Mouse (Mus musculus): ENCODE results near the gene Phtf2.

Gene Phtf2

DNA sequence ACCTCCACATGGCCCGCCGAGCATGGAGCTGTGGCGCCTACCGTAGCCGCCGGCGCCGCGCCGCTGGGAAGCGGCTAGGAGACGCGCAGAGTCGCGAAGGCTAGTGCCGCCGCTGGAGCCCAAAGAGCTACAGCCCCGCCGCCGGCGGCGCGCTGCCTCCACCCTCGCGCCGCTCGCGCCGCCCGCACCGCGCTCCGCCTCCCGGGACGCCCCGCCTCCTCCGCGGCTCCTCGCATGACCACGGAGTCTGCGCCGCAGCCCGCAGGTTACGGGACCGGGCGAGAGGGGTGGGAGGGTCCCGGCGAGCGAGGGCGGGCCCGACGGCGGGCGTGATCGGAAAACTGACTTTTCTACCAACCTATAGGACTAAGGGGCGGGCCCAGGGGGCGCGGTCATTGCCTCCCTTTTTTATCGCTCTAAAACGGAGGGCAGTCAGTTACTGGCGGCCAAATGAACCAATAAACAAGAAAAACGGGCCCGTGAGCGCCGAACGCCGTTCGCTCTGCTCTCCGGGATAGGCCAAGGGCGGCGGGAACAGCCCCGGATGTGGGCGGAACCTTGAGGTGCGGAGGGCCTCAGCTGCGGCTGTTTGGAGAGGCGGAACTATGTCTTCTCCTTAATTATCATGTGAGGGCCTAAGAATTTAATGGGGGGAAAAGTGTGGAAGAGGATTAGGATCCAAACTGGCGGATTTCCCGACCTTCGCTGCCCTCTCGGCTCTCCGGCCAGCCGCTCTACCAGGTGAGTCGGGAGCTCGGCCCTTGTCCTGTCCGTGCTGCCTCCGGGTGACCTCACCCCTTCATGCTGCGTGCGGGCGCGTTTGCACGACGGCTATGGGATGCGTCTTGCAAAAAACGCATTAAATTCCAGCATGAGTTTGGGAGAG is at the start of gene Phtf2, which contains the start of gene Tmem60:
Gene Phtf2 (minus strand): TSS at position 210 of the 886 bp plus-strand sequence.
Gene Tmem60 (plus strand): TSS at position 277 of the 886 bp plus-strand sequence.
- peak; percentile 99 for DNase-seq (ENCODE audit: low spot score)

DNA sequence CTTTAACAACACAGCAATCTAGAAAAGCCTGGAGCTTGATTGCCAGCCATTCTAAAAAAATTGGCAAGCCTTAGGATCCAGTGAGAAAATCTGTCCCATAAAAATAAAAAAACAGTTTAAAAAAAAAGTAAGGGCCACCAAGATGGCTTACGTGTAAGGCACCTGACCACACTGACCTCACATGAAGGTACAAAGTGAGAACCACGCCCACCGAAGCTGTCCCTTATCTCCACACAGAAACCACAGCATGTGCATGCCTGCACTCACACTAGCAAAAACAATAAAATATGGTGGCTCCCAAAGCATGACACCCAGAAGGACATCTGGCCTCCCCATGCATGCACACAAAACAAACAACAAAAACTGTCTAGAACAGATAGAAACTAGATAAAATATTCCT is 49.4 kb upstream of the Phtf2 start:
- no peak for DNase-seq (ENCODE audit: low spot score)

DNA sequence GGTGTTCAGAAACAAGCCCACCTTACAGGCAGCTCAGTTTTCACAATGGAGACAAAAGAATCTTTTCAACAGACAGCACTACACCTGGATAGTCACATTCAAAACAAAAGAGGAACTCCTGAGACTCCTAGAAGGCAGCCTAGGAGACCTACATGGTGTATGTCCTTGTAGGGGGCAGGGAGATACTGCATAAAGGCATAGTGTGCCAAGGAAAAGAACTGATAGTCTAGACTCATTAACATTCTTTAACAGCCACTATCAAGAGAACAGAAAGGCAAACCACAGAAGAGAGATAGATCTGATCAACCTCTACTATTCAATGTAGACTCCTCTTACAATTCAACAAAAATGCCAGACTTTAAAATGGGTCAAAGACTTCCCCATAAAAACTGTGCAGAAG is 48.5 kb upstream of the Phtf2 start:
- no peak for DNase-seq (ENCODE audit: low spot score)

DNA sequence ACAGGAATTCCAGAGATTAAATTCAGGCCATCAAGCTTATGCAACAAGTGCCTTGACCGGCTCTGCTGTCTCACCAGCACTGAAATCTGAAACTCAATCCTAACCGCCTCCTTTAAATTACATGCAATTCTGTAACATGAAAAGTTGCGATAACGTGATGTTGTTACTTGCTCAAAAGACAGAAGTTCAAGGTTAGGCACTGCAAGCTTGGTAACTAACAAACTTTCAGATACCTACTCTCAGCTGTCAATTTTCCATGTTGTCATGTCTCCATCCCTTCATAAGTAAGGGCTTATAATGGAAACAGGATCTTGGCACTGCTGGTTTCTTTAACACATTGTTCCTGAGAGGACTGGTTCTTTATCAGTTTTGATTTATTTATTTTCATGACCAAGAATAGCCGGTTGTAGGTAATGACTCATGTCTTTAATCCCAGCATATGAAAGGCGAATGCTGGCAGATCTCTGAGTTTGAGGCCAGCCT is 47.8 kb upstream of the Phtf2 start:
- no peak for DNase-seq (ENCODE audit: low spot score)

DNA sequence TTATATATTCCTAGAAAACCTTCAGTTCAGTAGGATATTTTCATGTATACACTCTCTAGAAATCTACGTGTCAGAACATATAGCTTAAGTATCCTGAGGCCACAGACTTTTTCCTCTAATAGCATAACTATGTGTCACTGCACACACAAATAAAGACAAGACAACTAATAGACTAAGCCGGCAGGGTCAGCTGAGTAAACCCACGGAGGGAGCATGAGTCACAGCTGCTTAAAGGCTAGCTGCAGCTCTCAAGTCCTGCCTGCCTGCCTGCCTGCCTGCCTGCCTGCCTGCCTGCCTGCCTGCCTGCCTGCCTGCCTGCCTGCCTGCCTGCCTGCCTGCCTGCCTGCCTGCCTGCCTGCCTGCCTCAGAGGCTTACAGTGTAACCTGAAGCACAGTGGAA is 43.5 kb upstream of the Phtf2 start:
- DNase-seq (ENCODE audit: low spot score), result no peak

DNA sequence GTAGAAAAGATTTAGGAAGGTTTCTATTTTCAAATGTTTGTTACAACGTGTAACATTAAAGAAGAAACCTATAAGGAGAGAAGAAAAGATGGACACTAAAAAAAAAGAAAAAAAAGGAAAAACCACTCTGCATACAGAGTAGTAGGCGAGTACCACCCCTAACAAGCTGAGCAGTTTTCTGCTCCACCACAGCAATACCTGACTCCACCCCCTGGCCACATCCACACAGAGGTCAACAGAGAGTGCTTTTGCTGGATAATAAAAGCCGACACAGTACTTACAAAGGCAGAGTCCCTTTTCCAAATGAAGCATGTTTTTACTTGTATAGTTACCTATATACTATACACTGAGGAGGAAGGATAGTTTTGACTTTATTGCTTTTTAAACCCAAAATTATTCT is 42.7 kb upstream of the Phtf2 start:
- DNase-seq (ENCODE audit: low spot score), result no peak

DNA sequence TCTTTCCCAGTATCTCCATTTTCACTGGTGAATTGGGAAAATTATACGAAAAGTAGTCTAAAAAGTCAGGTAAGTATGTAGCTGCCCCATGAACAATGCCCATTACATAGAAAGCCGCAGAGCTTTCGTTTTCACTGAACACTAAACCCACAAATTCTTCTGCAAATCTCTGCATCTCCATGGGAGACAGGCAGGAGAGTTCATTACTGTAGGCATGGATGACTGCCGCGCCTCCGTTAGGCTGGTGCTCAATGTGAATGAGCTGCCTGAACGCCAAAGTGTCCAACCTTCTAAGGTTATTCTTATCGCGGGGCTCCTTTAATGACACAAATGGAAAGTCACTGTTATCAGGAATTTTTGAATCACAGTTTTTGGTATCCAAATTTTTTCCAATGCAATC is 37.6 kb upstream of the Phtf2 start:
- DNase-seq (ENCODE audit: low spot score), result no peak

DNA sequence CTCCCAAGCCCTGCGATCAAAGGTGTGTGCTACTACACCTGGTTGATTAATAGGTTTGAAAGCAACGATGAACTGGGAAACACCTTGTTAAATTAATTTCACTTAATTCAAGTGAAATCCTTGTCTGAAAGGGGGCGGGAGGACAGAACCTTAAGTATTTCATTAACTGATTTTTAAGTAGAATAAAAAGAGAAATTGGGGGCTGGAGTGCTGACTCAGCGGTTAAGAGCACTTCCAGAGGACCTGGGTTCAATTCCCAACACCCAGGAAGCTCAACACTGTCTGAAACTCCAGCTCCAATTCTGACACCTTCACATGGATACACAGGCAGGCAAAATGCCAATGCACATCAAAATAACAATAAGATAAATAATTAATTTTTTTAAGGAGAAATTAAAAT is 37.0 kb upstream of the Phtf2 start:
- DNase-seq (ENCODE audit: low spot score), result no peak

DNA sequence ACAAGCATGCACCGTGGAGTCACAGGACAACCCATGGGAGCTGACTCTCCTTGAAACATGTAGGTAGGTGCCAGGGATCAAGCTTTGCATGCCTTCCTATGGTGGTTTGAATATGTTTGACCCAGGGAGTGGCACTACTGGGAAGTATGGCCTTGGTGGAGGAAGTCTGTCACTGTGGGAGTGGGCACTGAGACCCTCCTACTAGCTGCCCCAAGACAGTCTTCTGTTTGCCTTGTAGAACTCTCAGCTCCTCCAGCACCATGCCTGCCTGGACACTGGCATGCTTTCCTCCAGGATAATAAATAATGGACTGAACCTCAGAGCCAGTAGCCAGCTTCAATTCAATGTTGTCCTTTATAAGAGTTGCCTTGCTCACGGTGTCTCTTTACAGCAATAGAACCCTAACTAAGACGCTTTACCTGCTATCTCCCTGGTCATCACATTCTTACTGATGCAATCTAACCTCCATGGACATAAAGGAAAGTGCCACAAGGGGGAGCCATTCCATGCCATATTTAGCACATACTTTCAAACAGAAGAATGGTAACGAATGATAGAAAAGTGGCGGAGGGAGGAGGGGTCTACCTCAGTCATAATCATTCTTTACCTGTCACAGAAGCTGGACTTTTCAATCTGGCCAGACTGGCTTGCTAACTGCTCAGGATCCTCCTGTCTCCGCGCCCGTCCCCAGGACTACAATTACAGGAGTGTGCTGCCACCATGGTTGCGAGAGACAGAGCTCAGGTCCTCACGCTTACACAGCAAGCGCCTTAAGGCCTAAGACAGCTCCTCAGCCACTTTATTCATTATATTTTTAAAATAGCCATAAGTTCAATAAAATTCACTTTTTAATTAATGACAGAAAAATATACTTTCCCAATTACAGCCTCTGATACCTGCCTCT is 31.7 kb upstream of the Phtf2 start:
- DNase-seq (ENCODE audit: low spot score), result peak; percentile 51

DNA sequence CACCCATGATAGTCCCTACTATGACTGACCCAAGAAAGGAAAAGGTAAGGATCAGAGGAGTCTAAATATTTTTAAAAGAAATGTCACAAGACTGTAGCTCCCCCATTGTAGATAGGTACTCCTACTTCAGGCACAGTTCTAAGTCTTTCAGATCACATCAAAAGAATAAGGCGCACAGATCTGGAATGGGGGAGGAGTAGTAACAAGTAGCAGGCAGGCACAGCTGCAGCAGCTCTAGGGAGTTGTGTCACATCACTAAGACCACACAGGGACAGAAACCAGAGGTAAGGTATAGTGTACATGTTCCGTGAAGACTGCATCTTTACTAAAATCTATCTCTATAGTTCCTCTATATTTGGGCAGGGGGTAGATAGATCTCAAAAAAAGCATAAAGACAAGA is 29.8 kb upstream of the Phtf2 start:
- no peak for DNase-seq (ENCODE audit: low spot score)

DNA sequence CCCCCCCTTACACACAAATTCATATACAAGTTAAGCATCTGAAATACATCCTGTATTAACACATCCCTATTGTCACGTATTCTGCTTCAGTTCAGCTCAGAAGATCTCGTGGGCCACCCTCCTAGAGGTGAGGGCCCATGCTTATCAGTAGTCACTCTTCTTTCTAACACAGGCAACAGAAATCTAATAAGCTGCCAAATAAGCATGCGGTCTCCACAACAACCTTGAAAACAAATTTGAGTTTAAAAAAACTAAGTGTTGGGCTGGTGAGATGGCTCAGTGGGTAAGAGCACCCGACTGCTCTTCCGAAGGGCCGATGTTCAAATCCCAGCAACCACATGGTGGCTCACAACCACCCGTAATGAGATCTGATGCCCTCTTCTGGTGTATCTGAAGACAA is 24.3 kb upstream of the Phtf2 start:
- DNase-seq (ENCODE audit: low spot score), result no peak

DNA sequence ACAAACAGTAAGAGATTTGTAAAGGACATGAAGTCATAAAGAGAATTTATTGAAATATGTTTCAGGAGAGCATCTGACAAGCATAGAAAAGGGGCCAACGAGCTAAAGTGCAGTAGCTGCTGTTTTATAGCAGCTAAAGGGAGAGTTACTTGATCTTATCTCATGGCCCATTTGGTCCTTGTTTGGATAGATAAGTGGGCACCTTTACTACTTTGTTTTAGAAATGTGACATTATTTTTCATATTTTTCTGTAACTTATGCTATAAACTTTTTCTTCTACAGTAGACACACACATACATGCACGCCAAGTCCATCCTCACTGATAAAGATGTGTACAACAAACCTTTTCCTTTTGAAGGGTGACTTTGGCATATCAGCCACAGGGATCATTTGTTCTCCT is 23.5 kb upstream of the Phtf2 start:
- DNase-seq (ENCODE audit: low spot score), result no peak

DNA sequence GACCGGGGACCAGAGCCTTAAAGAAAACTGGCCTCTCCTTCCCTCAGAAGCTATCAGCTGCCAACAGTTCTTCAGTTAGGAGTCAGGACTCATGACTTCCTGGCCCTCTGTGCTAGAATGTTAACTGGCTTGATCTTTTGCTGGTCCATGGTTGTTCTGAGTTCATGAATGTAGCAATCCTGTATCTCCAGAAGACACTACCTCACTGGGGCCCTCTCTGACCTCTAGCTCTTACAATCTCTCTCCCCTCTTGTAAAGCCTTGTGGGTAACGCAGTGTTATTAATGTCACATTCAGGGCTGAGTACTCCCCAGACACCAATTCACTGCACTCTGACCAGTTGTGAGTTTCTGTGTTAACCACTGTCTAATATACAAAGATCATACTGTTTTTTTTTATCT is 22.7 kb upstream of the Phtf2 start:
- no peak for DNase-seq (ENCODE audit: low spot score)

DNA sequence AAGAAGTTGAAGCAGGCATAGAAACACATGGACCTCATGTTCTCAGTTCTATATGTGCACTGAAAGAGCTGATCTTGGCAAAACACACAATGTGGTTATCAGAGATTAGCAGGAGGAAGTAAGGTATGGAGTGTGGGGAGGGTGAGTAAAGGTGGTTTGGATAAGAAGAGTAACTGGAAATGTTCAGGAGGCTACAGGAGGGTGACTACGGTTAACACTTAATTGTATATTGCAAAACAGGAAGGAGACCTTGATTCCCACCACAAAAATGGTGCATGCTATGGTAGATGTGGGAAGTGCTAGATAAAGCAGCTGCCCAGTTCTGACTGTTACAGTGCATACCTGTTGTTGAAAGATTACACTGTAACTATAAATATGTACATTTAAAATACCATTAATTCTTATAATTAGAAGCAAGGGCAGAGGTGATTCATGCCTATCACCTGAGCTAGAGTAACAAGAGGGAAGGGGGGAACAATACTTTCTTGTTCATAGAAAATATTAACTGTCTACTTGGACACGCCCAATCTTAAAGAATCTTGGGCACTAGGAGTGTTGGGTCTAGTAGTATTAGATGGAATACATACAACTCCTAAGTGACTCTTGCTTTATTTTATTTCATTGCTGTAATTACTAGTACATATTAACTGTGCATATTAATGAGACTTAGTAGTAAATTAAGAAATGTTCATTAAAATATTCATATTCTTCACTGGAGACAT is 15.7 kb upstream of the Phtf2 start:
- peak; percentile 81 for DNase-seq (ENCODE audit: low spot score)

DNA sequence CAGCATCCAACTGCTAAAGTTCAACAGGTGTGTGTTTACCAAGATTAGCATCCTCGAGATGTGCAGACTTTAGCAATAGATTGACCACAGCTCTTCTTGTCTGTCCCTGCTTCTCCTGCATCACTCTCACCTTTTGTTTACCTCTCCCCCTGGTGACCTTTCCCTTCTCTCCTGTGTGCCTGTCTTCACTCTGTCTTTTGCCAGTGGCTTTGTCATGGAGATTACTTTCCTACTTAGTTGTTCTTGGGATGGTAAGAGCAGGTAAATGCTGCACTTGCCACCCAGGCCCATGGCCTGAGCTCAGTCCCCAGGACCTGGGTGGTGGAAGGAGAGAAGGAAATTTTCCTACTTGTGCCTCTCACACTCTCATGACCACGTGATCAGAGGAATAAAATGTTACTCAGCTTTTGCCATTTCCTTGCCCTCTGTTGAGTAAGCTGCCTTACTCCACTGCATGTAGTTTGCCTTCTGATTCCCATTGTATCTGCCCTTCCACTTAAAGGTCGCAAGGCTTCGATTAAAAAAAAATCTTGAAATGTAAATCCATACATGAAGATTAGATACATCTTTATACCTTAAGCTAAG is 2.2 kb upstream of the Phtf2 start:
- DNase-seq (ENCODE audit: low spot score), result no peak

DNA sequence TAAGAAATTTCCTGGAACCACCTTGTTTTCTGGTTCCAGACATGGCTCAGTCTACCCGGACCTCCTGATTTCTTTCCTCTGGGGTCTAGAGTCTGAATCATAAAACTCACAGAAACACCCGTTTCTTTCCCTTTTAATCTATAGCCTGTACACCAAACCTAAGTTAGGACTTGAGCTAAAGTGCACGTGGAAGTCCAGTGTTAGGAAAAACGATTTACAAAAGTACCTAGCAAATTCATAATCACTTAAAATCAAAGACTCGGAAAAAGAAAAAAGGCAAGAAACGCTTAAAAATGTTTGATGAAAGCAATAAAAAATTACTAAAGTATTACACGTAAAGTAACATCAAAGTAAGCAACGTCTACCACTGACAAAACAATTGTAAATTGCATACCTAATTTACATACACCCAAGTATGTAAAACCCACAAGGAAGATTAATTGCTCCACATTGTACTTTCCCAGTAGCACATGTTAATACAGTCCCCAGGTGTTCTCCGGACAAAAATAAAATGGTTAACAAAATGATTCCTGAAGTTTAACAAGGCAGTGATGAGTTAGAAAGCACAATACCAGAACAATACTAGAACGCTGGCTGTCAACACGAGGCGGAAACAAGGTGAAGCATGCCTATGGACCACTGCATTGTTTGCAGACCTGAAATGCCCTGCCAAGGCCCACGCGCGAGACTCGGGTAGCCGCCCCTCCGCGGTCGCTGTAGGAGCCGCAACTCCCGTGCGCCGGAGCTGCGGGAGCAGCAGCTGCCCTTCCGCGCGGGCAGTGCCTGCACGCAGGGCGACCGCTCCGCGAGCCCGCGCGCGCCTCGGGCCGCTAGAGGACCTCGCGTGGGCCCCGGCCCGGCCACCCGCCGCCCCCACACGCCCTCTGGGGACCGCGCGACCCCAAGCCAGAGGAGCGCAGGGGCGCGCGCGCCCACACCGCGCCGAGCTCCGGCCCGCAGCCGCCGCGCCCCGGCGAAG is 838 bp downstream of the Phtf2 start:
- peak; percentile 34 for DNase-seq (ENCODE audit: low spot score)

DNA sequence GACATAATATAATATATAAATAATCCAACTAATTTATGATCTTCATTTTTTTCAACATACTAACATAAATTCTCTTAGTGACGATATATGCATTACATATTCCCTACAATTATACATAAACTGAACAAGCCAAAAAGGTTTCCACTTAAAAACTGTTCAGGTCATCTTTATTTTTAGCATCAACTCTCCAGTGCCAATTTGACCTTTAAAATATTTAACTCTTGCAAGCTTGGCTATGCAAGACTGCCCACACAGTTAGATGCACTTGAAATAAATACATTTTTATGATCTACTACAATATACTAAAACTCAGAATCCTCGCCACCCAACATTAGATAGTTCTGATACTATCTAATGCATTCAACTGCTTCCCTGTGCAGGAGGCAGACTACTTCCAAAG is 1.5 kb downstream of the Phtf2 start:
- no peak for DNase-seq (ENCODE audit: low spot score)

DNA sequence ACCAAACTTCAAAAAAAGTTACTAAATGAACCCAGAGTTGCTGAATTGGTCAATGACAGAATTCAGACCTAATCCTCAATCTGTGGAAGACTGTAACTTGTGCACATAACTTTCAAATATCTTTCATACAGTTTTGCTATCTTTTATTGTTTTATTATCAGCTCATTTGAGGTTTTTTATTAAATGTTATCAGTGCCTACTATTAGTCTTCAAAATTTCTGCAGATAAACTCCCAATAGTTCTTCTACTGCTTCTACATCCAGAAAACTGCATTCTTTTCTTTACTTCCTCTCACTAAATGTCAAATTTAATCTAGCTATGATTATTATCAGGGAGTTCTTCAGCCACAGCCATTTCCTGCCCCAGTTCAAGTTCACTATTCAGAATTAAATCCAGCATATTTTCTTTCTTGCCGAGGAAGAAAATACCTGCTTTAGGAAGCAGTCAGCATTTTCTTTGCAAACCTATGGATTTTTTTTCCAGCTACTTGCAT is 4.9 kb downstream of the Phtf2 start:
- DNase-seq (ENCODE audit: low spot score), result no peak

DNA sequence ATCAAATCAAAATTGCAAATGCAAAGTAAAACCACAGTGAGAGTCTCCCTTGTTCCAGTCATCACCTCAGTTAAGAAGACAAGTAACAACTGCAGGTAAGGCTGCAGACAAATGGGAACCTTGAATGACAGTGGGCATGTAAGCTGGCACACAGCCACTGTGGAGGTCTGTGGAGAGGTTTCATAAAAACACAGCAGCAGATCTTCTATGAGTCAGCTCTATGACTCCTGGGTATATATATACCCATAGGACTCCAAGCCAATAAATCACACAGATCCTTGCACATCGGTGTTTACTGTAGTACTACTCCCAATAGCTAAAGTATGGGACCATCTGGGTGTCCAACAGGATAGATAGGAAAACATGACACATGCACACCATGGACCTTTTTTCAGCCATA is 8.8 kb downstream of the Phtf2 start:
- no peak for DNase-seq (ENCODE audit: low spot score)

DNA sequence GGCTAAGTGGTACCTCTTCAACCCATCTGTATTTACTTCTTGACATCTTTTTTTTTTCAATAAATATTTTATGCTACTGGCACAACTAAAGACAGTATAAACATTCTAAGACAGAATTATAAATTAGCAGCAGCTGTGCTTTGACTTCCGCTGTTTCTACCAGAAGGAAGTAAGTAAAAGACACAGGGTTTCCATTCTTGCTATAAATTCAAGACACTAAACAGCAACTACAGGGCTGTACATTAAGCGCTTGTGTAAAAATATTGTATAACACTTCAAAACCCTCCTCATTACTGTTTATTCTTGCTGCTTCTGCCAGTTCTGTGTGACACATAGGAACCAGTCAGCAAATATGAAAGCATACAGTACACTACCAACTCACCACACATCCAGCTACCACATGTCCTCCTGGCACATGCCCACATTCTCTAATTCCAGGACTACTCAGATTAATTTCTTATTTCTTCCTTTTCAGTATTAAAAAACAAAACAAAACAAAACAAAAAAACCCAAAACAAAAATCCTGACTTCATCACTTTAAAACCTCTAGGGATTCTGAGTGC is 16.6 kb downstream of the Phtf2 start:
- no peak for DNase-seq (ENCODE audit: low spot score)
